Mouse (Mus musculus) 416B (cell line): Measurements from ENCODE around the gene Galr3.
A peak's percentile ranks its signal among the peaks of the same experiment; 100 is the strongest.

ENCODE experiments used
- DNase-seq: peaks from one replicate; pipeline ENCODE4 v3.0.0; 2011; ENCODE audit warnings: low read depth

Galr3 gene

GRCm38 (mm10) chr15:79052366-79052765, 10.7 kb downstream of the Galr3 start:
- DNase-seq: no peak

DNA sequence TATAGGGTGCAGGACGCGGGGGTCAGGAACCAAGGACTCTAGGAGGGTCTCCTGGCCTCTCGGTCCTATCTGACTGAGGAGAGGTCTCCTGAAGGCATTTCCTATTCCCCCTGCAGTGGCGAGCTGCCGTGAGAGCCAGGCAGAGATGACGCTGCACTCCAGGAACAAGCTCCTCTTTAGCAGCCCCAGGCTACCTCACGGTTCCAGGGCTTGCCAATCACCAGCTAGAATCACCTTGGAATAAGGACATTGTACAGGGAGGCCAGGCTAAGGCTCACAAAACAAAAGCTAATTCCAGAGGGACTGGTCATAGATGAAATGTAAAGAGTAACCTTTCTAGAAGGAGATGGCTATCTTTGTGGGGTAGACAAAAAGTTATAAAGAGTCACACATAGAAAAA, 14.9 kb downstream of the Galr3 start:
- no peak for DNase-seq

DNA sequence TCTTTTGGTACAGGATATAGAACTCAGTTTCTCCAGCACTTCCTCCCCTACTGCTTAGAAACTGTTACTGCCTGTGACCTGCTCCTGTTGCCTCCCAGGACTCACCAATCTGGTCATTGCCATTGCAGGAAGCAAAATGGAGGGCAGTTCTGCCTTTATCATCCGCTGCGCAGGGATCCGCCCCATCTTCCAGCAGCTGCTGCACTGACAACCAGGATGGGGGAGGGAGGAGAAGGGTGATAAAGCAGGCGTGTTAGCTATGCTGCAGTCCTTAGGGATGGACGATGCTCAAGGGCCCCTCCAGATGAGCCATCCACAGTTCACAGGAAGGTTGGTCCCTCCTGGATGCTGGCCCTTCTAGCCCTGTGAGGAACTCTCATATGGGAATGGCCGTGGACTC, 16.2 kb downstream of the Galr3 start:
- DNase-seq: no peak

DNA sequence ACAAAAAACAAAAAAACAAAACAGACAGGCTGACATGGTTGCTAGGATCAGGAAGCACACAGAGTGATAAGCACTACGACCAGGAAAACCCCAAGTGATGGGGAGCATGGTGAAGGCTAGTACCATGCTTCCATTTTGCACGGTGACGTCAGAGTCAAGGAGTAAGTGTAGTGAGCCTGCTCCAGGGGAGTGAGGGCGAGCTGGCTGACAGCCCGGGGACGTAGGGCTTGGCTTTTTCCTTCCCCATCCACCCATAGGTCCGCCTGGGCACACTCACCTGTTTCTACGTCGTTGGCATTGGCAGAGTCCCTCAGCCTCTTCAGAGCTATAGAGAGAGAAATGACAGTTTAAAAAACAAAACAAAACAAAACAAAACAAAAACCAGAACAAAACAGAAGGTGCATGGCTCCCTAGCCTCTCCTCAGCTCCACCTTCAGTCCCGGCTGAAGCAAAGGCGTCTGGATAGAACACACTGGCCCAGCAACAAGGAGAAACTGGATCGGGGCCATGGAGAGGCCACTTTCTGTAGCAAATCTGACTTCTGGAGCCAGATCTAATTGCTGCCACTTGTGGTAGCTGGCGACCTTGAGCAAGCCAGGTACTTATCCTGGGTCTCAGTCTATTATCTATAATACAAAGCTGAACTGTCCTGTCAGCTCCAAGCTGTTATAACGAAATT, 19.3 kb downstream of the Galr3 start:
- no peak for DNase-seq

DNA sequence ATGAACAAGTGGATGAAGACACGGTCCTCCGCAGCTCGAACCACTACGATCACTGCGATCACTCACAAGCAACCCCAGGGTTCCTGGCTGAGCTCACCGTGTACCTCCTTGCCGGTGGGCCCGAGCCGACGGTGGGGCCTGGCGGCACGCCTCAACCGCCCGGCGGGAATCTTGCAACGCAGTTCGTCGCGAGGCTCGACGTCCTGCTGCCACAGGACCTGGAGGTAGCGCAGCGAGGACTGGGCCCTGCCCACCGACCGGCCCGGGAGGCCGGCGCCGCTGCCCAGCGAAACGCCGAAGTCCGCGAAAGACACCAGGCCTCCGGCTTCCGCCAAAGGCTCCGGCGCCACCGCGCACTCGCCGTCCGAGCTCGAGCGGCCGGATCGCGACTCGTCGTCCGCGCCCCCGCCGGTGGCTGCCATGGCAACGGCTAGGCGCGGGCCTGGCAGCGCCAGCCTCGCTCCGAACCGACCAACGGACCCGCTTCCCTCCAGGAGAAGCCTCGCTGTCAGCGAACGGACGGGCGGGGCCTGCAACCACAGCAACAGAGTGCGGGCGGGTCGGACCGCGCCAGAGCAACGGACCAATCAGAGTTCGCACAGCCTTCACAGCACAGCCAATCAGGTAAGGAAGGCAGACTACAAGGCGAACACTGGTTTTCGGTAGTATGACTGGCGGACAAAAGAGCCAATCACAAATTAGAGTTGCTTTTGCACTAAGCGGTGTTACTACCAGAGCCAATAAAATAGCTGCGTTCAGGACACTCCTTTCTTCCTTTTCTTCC, 20.9 kb downstream of the Galr3 start, which contains the start of gene Ankrd54:
Ankrd54 (minus strand) TSS at position 518 of the 784 bp plus-strand sequence.
- peak; percentile 100 for DNase-seq

DNA sequence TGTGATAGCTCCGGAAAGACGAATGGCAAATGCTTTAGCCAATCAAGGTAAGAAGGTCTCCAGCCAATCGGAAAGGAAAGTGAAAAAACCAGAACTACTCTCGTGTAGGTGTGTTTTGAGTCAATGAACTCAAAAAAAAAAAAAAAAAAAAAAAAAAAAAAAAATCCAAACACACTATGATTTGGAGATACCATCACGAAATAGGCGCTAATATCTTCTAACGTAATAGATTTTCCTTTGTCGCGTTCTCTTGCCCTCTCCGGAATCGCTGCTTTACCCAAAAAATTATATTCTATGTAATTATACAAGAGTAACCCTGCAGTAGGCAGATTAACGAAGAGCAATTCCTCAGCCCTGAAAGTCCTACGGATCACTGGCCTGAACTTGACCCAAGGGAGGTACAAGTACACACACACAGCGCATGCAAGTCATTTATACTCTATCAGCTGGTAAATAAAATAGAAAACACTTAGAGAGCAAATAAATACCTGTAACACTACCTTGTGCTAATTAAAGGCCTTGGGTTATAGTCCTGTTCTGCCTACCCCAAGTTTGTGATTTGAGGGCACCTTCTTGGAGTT, 21.6 kb downstream of the Galr3 start:
- no peak for DNase-seq

- DNase-seq: peak; percentile 32
These were observed 23.5 kb downstream of the Galr3 start for GRCm38 (mm10) chr15:79065086-79065770.

DNA sequence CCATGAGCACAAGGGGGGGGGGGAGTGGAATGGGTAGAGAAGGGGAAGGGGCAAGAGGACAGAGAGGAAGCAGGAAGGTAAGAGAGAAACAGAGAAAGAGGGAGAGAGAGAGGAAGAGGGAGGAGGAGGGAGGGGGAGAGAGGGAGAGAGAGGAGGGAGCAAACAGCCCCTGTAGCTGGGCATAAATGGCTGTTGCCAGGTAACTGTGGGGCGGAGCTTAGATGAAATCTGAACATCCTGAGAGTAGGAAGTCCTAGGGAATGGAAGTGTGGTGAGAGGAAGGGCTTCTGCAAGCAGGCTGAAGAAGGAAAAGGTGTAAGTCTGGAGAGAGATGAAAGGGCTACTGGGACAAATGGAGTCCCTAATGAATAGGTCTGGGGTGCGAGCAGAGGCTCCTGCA, 24.6 kb downstream of the Galr3 start:
- DNase-seq: no peak

DNA sequence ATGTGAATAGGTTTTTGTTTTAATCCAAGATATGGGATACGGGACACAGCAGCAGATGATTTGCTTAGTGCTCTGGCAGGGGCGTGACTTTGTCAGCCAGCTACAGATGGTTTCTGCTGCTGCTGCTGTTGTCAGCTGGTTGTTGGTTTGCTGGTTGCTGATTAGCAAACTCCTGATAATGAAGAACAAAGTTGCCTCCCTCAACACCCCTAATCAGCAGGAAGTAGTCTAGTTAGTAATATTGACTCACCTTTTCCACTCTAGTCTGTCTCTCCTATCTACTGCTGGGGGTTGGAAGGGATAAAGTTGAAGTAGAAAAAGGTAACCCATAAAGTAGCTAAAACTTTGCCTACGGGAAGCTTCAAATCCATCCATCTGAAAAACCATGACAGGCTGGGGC, 25.9 kb downstream of the Galr3 start:
- peak; percentile 84 for DNase-seq

GRCm38 (mm10) chr15:79068416-79068815, 26.7 kb downstream of the Galr3 start:
- DNase-seq: no peak

DNA sequence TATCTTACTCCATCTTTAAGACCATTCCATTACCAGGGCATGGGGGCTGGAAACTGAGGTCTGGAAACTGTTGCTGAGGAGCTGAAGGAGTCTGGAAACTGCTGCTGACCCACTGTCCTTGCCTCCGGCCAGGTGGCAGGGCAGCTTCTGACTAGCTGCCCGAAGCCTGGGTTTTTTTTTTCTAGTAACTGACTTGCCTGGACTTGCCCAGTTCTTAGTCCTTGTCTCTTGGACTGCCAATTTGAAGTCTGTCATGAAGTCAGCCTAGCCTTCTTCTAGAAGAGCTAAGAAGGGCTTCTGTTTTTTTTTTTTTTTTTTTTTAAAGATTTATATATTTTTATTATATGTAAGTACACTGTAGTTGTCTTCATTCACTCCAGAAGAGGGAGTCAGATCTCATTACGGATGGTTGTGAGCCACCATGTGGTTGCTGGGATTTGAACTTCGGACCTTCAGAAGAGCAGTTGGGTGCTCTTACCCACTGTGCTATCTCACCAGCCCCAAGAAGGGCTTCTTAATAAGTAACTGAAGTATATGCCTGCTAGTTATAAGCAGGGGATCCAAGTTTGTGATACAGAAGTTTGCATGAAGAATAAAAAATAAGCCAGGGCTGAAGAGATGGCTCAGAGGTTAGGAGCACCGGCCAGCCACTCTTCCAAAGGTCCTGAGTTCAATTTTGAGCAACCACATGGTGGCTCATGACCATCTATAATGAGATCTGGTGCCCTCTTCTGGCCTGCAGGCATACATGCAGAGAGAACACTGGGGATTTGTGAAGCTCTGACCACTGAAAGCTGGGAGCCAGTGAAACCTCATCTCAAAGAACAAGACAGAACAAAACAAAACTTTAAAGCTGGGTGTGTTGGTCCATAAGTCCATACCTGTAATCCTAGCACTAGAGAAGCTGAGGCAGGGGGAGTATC, 29.7 kb downstream of the Galr3 start:
- DNase-seq: peak; percentile 78

- no peak for DNase-seq
These were observed 32.1 kb downstream of the Galr3 start for GRCm38 (mm10) chr15:79073752-79074151.

DNA sequence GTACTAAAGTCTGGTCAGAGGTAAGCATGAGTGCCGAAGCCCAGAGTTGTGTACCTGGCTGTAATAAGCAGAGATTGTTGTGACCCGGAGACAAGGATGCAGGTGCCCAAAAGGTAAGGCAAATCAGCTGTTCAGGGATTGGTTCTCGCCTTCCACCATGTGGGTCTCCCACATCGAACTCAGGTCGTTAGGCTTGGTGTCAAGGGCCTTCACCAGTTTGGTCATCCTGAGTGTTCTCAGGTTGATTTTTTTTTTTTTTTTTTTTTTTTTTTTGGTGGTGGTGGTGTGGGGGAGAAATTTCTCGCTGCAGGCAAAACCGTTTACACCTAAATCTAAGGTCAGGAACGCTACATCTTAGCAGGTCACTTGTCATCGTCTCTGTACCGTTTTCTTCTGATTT, 32.8 kb downstream of the Galr3 start:
- no peak for DNase-seq

DNA sequence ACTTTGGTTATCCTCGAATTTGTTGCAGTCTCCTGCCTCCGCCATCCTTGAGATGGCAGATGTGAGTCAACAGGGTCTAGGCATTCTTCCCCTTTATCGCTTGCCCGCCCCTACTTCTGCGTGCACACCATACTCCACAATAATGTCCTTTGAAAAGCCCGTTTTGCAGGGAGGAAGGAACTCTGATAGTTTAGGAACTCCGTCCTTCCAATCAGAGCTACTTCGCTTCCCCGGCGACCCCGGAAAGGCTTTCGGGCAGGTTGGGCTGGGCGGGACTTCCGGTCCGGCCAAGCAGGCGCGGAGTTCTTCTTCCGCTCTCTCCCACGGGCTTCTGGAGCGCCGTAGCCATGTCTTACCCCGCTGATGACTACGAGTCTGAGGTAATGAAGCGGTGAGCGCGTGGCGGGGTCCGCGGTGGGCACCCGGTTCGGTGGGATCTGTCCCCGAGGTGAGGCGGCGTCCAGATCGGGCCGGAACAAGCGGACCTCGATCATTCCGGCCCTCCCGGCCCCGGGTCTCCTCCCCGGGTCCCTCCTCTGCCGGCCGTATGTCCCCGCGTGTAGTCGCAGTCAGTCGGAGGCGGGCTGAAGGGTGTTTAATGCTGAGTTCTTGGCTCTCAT, 33.3 kb downstream of the Galr3 start, which contains the start of gene Eif3l:
Eif3l (plus strand) TSS at position 267 of the 620 bp plus-strand sequence.
- peak; percentile 92 for DNase-seq

DNA sequence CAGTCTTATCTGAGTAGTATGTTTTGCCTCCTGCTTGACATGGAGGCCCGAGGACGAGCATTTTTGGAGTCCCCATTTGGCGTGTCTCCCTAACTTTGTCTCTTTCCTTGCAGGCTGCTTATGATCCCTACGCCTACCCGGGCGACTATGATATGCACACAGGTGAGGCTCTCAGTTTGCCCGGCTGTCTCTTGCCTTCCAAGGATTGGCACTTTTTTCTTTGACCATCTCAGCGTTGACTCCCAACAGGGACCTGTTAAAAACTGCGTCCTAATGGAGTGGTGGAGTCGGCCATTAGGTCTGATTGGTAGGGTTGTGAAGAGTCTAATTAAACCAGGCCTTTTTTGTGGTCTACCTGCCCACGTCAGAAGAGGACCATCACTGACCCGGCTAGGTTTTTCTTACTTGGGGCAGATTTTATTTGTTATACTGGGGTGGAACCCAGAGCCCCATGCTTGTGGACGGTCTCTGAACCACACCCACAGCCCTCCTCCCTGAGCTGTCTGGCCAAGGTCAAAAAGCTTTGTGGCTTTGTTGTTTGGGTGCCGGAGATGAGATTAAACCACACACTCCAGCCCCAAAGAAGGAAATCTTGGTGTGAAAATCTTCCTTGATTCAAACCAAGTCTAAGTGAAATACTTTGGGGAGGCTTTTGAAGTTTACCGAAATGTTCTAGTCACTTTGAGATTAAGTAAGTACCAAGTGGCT, 34.1 kb downstream of the Galr3 start:
- DNase-seq: peak; percentile 76

- no peak for DNase-seq
These were observed 37.9 kb downstream of the Galr3 start for GRCm38 (mm10) chr15:79079567-79079966.

GRCm38 (mm10) chr15:79092284-79092683, 50.6 kb downstream of the Galr3 start:
- no peak for DNase-seq
